ENCODE assay signal across 9 mouse cellular contexts in the genomic region with DNA sequence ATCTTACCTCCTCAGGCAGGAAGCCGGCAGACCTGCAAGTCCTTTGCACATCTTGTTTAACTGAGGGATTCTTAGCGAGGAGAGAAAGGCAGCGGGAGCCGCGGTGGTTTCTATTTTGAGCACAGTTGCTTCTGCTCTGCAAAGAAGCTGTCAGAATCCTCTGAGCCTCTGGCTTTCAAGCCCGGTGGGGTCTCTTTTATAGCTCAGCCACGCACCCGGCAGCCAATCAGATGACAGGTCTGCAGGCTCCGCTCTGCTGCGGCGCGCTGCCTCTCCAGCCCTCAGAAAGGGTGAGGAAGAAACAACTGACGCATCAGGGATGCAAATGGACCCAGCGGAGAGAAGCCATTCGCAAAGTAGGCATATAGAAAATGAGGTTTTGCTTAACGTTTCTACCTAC. TPM values are rescaled to one million over a fixed set of nuclear protein-coding genes. Genes with fewer than 3 reads are reported as not detected.
DNase-seq lines count a peak whose midpoint lies in the region; ATAC-seq and TF ChIP-seq lines count a peak whose summit lies in the region.
"Had no signal": no experiment of that assay in that cellular context is flagged by ENCODE, and none has a peak within 500 bp of the region (broad histone marks: within the 10 kb centered on the region; RNA-seq: fewer than 3 reads in every experiment).

Gene Rgs4 (minus strand): TSS at position 170 of the 400 bp plus-strand sequence.

- DNase-seq in 3T3-L1 (ENCODE audit: low read depth, low spot score) = peak; percentile 67
- DNase-seq in cerebellum, adult 18-20 months = peak; percentile 29 to 35
- DNase-seq in forebrain, postnatal 0 days = peak; percentile 88
- DNase-seq in heart, postnatal 14 days = peak; percentile 47 to 55
- DNase-seq in layer of hippocampus, adult 11-12 months (ENCODE audit: low spot score) = peak; percentile 80
- no peak for DNase-seq in liver, embryonic 13.5 days
- no peak for DNase-seq in spleen, postnatal 4 days (ENCODE audit: low spot score in 2 of 2)

- under 1% methylated on average over 16 of the region's 16 CpGs for WGBS in forebrain, postnatal 0 days
- 2% methylated on average over 16 of the region's 16 CpGs for WGBS in liver, embryonic 13.5 days (ENCODE audit: insufficient replicate concordance)
- WGBS in neural tube, embryonic 15.5 days = under 1% methylated on average over 16 of the region's 16 CpGs

- H3K4me1 ChIP-seq in forebrain, postnatal 0 days (ENCODE audit: insufficient read depth) = 0 out of 2 replicates have a peak, but pooled peaks cover 5% of the 10 kb centered on the region
- H3K4me1 ChIP-seq in liver, embryonic 13.5 days (replicated peaks) = no peaks in the 10 kb centered on the region
- peaks cover 23% of the 10 kb centered on the region for H3K4me1 ChIP-seq in neural tube, embryonic 15.5 days

- intact Hi-C loops in heart, postnatal 14 days (cut with DNase I) = loop anchor here (5.0 kb wide), 1 partner anchor 170 kb away; no protein-coding TSS in a partner anchor

- peak within 1 kb of the TSS; percentile 82 for H3K27ac ChIP-seq in forebrain, postnatal 0 days (ENCODE audit: low read depth, low read length)
- H3K27ac ChIP-seq in liver, embryonic 13.5 days = no peak within 1 kb of the TSS
- peak within 1 kb of the TSS; percentile 83 for H3K27ac ChIP-seq in neural tube, embryonic 15.5 days (replicated peaks)
- H3K27ac ChIP-seq: macrophage had no signal

- ATAC-seq in forebrain, postnatal 0 days = peak; percentile 97
- ATAC-seq in liver, embryonic 13.5 days (ENCODE audit: low read depth) = no peak
- peak; percentile 93 for ATAC-seq in neural tube, embryonic 15.5 days (ENCODE audit: low FRiP score)

- no peak for TF ChIP-seq CTCF in forebrain, postnatal 0 days (IDR thresholded peaks at IDR 0.05; ENCODE audit: low read depth)

- H3K9ac ChIP-seq in forebrain, postnatal 0 days = peak within 1 kb of the TSS; percentile 53
- no peak within 1 kb of the TSS for H3K9ac ChIP-seq in liver, embryonic 13.5 days
- peak within 1 kb of the TSS; percentile 43 for H3K9ac ChIP-seq in neural tube, embryonic 15.5 days (replicated peaks)

- peak within 1 kb of the TSS; percentile 47 for H3K4me3 ChIP-seq in forebrain, postnatal 0 days (ENCODE audit: low read depth, low read length)
- H3K4me3 ChIP-seq in liver, embryonic 13.5 days (replicated peaks) = 0 out of 2 replicates have a peak within 1 kb of the TSS, but pooled peaks have one; percentile 16
- peak within 1 kb of the TSS; percentile 46 for H3K4me3 ChIP-seq in neural tube, embryonic 15.5 days (replicated peaks)

- no peaks in the 10 kb centered on the region for H3K9me3 ChIP-seq in forebrain, postnatal 0 days (ENCODE audit: low read length)
- no peaks in the 10 kb centered on the region for H3K9me3 ChIP-seq in liver, embryonic 13.5 days (replicated peaks)
- no peaks in the 10 kb centered on the region for H3K9me3 ChIP-seq in neural tube, embryonic 15.5 days (replicated peaks)

- no peaks in the 10 kb centered on the region for H3K36me3 ChIP-seq in forebrain, postnatal 0 days (ENCODE audit: insufficient read depth)
- no peaks in the 10 kb centered on the region for H3K36me3 ChIP-seq in liver, embryonic 13.5 days
- no peaks in the 10 kb centered on the region for H3K36me3 ChIP-seq in neural tube, embryonic 15.5 days

- H3K4me2 ChIP-seq in forebrain, postnatal 0 days (ENCODE audit: low read depth) = peak within 1 kb of the TSS; percentile 73
- H3K4me2 ChIP-seq in liver, embryonic 13.5 days = peak within 1 kb of the TSS; percentile 32
- peak within 1 kb of the TSS; percentile 71 for H3K4me2 ChIP-seq in neural tube, embryonic 15.5 days

- H3K27me3 ChIP-seq in forebrain, postnatal 0 days (ENCODE audit: insufficient read depth, low read length) = no peaks in the 10 kb centered on the region
- H3K27me3 ChIP-seq in liver, embryonic 13.5 days = 0 out of 2 replicates have a peak, but pooled peaks cover 6% of the 10 kb centered on the region
- 0 out of 2 replicates have a peak, but pooled peaks cover 2% of the 10 kb centered on the region for H3K27me3 ChIP-seq in neural tube, embryonic 15.5 days (replicated peaks)

RNA-seq across cellular contexts. Expression of gene Rgs4, which starts in this region (rescaled TPM):
- 113 and 130 TPM in 2 replicates for total RNA-seq in forebrain, postnatal 0 days (2014; rRNA removed)
- 74.8 and 95.5 TPM in 2 replicates for polyA plus RNA-seq in forebrain, postnatal 0 days (2015; fragmentation: Nextera tagmentation; extraction: Ambion mirVana)
- 10 to 100 TPM; 18.8 to 20.2 TPM for total RNA-seq in heart, postnatal 14 days (2021)
- polyA plus RNA-seq in liver, embryonic 13.5 days (2015; fragmentation: Nextera tagmentation; extraction: Ambion mirVana) = 0.21 and 0.41 TPM in 2 replicates
- polyA plus RNA-seq in neural tube, embryonic 15.5 days (2015; fragmentation: Nextera tagmentation; extraction: Ambion mirVana) = 90.4 and 99.2 TPM in 2 replicates
- polyA plus RNA-seq: macrophage had no signal

Comparison
In these comparisons a context has a peak if more than half of its experiments do, and no peak if none do; other contexts are left out.
1. RNA of gene Rgs4 (polyA plus RNA-seq): 90.4 to 99.2 TPM in neural tube, embryonic 15.5 days and 74.8 to 95.5 TPM in forebrain, postnatal 0 days; 0.21 to 0.41 TPM in liver, embryonic 13.5 days; every median in the first group is over 10 times any median in the second.
2. DNase-seq: peak in 3T3-L1 (single experiment), cerebellum, adult 18-20 months (2 of 2), forebrain, postnatal 0 days (single experiment), heart, postnatal 14 days (2 of 2) and layer of hippocampus, adult 11-12 months (single experiment); none in liver, embryonic 13.5 days (single experiment) and spleen, postnatal 4 days (0 of 2).
3. Peak in every context shown above with its lines, with median percentiles within 50 percentile points of each other: H3K4me2 ChIP-seq and H3K4me3 ChIP-seq.